Mouse (Mus musculus): ENCODE data around the gene Slc16a3.

GRCm38 (mm10) chr11:120955701-120956100, 7.4 kb downstream of the Slc16a3 start:
- TF ChIP-seq CTCF (IDR thresholded peaks at IDR 0.05; ENCODE audit: insufficient read depth, low read length): no peak
- no peak for TF ChIP-seq POLR2A (IDR thresholded peaks at IDR 0.05; ENCODE audit: borderline replicate concordance, extremely low read depth, low read depth, low read length)
